Mouse (Mus musculus) kidney, adult 2 months (tissue): ENCODE measurements at regions not wholly inside any gene's neighbourhood (a gene's known extent, or its start where the extent isn't known, plus 50 kb on each side); places are given as distances from the start of the nearest gene placed in this dataset.

Experiments used
- CTCF ChIP-seq: fragments of 200-500 bp; conservative IDR thresholded peaks from 2 replicates; pipeline ENCODE4 v1.5.1; 2011; ENCODE audit warnings: low read depth, mild to moderate bottlenecking, control low read depth, low read length, moderate library complexity, mixed read lengths; ENCODE audit not compliant: insufficient read depth, insufficient read length
- POLR2A ChIP-seq: fragments of 200-500 bp; IDR thresholded peaks from one replicate; pipeline ENCODE4 v1.6.1; 2011; ENCODE audit warnings: low read depth, low read length, control low read depth

GRCm38 (mm10) chr15:8806354-8806753, 95.8 kb upstream of the Slc1a3 start:
- TF ChIP-seq CTCF (no peak), POLR2A (no peak)
